Mouse (Mus musculus) CD4-positive, CD25-positive, alpha-beta regulatory T cell, adult 4 months (primary cell): Measurements from ENCODE around the gene Zbtb46. TPM values are rescaled to one million over a fixed set of nuclear protein-coding genes. Genes with fewer than 3 reads are reported as not detected.
A peak's percentile ranks its signal among the peaks of the same experiment; 100 is the strongest.
"Not testable (repeated sequence)": the region's sequence is repeated elsewhere in the genome, so short reads cannot be mapped to it uniquely, and the experiment has no call there.

ENCODE experiments used
- ATAC-seq: one replicate; pipeline ENCODE4 v1.8.0; 2017
- polyA plus RNA-seq, 2 experiments: library from polyadenylated mRNA; unstranded; fragments of 100-300 nt; shearing (Covaris generic); gene quantifications; one replicate each; pipeline ENCODE4 v1.2.1; 2017

Zbtb46 gene
- 1 to 10 TPM; 3.4 to 4.3 TPM for polyA plus RNA-seq

DNA sequence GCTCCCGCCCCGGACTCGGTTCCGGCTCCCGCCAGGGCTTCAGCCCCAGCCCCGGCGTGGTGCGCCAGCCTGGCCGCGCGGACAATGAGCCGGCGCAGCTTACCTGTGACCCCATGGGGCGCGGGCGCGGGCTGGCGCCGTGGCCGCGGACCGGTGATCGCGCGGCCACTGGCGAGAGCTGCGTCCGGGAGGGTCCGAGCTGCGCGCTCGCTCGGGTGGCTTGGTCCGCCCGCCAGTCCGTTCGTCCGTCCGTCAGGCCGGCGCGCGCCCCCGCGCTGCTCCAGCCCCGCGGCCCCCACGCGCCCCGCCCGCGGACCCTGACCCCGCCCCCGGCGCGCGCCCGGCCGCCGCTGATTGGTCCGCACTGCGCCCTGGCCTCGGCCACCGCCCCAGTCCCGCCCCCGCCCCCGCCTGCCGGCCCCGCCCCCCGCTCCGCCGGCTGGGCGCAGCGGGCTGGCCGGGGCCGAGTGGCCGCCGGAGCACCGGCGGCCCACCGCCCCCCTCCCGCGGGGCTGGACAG is at the start of gene Zbtb46:
TSS of gene Zbtb46 (minus strand) at position 274 of the 520 bp plus-strand sequence.
- ATAC-seq, result peak; percentile 25

DNA sequence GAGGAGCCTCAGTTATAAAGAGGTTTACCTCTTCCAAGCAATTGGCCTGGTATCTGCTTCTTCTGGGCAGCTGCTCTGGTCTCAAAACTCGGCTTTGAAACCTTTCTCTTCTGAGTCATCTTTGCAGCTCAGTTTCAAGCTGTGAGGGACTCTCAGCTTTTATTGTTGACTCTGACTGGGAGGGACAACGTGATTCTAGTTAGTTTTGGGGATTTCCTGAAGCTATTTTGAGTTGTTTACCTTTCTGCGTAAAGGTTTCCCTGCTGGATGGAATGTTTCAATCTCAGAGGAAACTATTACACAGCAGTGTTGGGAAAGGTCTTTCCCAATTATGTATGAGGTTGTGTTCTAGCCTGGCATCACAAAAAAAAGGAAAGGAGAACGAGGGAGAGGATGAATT is 39.4 kb upstream of the Zbtb46 start:
- ATAC-seq, result no peak

- peak; percentile 30 for ATAC-seq
Measured at GRCm38 (mm10) chr2:181497548-181497875, 38.3 kb upstream of the Zbtb46 start.

- ATAC-seq, result peak; percentile 92
Measured at GRCm38 (mm10) chr2:181496831-181497547, 37.8 kb upstream of the Zbtb46 start, which contains the start of gene Tpd52l2. Tpd52l2 (plus strand) TSS chr2:181497142.

DNA sequence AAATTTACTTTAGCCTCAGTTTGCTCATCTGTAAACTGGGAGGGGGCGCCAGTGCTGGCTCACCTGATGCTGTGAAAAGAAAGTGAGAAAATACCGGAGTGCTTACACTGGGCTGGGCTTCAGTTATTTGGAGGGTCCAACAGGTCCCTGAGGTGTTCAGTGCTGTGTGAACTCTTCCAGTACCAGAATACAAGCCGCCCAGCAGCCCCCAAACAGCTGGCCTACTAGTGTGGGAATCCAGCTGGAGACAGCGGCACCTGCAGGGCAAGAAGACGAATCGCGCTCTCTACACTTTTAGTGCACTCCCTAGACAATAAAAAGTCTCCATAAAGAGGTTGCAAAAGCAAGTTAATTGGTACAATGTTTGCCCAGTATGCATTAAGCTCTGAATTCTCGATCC is 37.1 kb upstream of the Zbtb46 start:
- peak; percentile 53 for ATAC-seq

DNA sequence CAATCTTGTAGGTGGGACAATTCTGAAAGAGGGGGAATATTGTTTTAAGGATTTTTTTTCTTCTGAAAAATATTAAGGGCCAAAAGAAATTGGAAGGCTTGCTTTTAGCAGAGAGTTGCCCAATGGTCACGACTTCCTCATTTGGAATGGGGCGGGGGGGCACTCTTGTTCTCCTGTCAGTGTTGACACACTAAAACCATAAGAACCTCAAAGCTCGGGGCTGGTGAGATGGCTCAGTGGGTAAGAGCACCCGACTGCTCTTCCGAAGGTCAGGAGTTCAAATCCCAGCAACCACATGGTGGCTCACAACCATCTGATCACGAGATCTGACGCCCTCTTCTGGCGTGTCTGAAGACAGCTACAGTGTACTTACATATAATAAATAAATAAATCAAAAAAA is 36.6 kb upstream of the Zbtb46 start:
- ATAC-seq, result not testable (repeated sequence)

- no peak for ATAC-seq
Measured at GRCm38 (mm10) chr2:181494266-181494945, 35.2 kb upstream of the Zbtb46 start.

DNA sequence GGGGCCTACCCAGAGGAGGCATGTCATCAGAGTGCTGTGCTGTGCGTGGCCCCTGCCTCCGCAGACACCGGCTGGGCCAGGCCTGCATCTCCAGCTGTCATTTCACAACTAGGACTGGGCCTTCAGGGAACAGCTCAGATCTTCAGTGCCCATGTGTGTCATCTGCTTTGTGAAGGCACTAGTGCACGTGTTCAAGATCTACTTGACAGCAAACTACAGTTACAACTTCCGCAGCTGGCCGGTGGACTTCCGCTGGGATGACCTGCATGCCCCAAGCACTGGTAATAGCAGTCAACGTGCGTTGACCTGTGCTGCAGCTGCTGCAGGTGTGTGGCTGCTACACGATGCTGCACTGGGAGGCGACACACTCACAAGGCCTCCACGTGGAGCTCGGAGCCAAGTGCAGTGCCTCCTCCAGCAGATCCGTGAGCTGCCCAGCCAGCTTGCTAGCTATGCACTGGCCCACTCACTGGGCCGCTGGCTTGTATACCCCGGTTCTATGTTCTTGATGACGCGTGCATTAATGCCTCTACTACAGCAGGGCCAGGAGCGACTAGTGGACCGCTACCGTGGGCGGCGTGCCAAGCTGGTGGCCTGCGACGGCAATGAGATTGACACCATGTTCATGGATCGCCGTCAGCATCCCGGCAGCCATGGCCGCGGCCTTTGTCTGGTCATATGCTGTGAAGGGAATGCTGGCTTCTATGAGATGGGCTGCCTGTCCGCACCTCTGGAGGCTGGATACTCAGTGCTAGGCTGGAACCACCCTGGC is 34.1 kb upstream of the Zbtb46 start, which contains the start of gene Abhd16b:
TSS of gene Abhd16b (plus strand) at position 51 of the 772 bp plus-strand sequence.
- ATAC-seq, result no peak

DNA sequence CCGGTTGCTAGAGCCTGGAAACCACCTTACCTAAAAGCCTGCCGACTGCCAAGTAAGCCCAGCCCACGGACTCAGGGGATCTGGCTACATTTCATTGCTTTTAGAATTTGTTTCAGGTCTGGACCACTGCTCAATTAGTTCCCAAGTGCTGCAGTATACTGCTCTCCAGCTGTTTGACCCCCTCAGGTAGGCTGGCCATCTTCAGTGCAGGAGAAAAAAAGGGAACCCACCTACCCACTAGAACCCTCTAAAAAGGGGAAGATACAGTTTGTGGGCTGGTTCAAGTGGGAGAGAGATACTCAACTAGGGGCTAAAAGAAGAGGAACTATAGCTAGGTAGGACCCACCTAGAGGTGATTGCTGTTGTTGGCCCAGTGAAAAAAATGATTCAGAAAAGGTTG is 33.0 kb upstream of the Zbtb46 start:
- no peak for ATAC-seq

GRCm38 (mm10) chr2:181491432-181492205 is 32.4 kb upstream of the Zbtb46 start:
- peak; percentile 33 for ATAC-seq

GRCm38 (mm10) chr2:181487338-181488277 is 28.4 kb upstream of the Zbtb46 start:
- ATAC-seq, result no peak

GRCm38 (mm10) chr2:181485741-181486140 is 26.5 kb upstream of the Zbtb46 start:
- no peak for ATAC-seq

DNA sequence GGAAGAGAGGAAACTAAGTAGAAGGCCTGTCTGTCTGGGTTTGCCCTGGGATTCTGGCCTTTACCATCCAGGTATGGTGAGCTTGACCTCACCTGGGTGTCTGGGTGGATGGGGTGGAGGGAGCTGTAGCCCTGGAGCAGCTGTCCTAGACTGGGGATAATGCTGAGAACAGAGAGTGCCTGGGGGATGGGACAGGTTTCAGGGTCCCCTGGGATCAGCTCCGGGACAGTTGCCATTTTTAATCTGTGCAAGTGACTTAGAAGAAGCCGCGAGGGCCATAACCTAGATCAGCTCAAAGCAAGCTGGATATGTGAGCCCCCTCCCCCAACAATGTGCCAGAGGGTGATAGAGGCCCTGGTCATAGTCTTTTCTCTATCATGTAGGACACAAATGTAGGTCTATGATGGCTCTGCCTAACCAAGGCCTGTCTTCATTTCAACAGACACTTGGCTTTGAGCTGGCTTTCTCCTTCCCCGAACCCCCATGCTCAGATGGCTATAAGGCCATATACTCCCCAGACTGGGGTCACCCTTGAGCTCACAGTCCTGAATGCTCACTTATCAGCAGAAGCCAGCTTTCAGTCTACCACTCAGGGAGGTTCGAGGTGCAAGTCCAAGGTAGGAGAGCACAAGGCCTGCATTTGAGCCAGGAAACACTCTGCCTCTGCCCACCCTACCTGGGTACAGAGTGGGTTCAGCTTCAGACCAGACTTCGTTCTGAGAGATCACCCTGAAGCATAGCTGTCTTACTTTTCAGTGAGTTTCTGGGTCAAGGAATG is 25.4 kb upstream of the Zbtb46 start:
- ATAC-seq, result no peak

GRCm38 (mm10) chr2:181483562-181484318 is 24.5 kb upstream of the Zbtb46 start:
- peak; percentile 95 for ATAC-seq

GRCm38 (mm10) chr2:181483120-181483519 is 23.9 kb upstream of the Zbtb46 start:
- ATAC-seq, result no peak

DNA sequence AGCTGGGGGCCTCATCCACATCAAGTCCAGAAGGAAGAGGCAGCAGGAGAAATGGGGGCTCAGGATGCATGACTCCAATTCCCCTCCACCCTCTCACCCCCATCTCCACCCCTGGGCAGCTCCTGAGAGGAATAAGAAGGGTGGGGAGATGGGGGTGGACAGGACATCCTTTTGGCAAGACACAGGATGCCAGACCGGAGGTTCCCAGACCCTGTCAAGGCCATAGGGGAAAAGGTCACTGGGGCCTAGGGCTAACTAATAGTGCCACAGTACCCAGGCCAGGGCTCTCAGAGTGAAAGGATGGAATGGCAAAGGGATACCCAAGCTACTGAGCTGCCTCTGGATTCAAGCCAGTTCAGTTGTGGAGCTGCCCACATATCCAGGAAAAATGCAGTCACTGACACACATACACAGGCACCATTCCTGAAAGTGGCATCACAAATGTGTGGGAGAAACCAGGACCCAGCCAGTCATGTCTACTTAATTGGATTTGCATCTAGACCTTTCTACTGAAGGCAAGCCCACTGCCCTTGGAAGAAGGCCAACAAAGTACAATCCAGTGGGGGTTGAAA is 13.1 kb upstream of the Zbtb46 start:
- no peak for ATAC-seq

DNA sequence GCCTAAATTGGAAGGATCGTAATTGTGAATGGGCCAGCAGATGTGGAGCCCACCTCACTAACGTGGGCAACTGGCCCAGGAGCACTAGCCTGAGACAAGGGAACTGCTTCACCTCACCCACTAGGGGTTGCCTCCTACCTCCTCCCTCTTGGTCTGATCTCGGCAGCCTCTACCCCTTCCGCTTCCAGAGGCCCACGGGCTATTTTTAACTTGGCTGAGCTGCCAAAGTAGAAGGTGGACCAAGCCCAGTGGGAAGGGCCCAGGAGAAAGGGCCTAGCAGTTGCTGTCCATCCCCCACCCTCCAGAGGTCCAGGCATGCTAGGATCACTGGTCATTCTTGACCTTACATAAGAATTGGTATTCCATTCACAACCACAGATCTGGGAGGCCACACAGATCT is 12.0 kb upstream of the Zbtb46 start:
- ATAC-seq, result no peak

GRCm38 (mm10) chr2:181470285-181470684 is 11.1 kb upstream of the Zbtb46 start:
- ATAC-seq, result no peak

DNA sequence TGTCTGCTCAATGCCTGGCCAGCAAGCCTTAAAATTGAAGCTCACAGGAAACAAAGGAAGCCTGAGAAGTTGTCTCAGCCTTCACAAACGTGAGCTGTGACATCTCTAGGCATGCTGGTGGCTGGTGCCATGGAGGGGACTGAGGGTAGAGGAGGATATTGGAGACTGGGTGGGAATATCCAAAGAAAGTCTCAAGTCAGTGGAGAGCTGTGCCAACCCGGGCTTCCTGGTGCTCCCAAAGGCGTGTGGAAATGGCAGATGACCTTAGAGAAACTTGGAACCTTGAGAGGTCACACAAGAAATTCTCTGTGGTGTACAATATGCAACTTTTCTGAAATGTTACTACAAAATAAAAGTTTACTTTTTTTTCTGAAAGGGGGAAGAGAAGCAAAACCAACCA is 6.2 kb upstream of the Zbtb46 start:
- no peak for ATAC-seq
